Mouse (Mus musculus) liver, adult 2 months (tissue): Measurements from ENCODE around the gene Gm47955.

Source experiments
- CTCF ChIP-seq: fragments of 200-500 bp; IDR thresholded peaks from 2 replicates; pipeline ENCODE4 v1.5.1; 2011; ENCODE audit warnings: low read depth, low read length, control low read depth
- POLR2A ChIP-seq: fragments of 200-500 bp; IDR thresholded peaks from 2 replicates; pipeline ENCODE4 v1.6.1; 2011; ENCODE audit warnings: low read length, control low read depth; ENCODE audit not compliant: insufficient read depth; ENCODE audit errors: extremely low read depth

DNA sequence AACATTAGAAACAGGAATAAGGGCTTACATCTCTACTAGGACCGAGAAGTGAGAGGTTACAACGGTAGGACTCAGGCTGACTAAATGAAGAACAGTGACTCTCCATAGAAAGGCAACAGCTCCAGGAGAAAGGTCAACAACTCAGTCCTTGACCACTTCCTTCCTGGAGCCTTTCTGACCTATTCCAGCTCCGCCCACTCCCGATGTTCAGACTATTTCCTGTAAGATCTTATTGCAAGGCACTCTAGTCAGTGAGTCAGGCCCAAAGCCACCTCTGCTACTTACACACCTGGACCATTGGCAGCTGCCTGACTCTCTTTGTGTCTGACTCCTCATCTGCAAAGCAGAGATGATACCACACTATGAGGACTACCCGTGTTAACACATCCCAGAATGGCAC, 15.7 kb downstream of the Gm47955 start:
- TF ChIP-seq CTCF = no peak
- TF ChIP-seq POLR2A = no peak
